Mouse (Mus musculus) spleen, adult 2 months (tissue): ENCODE data around the gene Gm5798. TPM values are rescaled to one million over a fixed set of nuclear protein-coding genes. Genes with fewer than 3 reads are reported as not detected.
"Not testable (repeated sequence)": the region's sequence is repeated elsewhere in the genome, so short reads cannot be mapped to it uniquely, and the experiment has no call there.

Experiments
- DNase-seq, 2 experiments: peaks; one replicate each; pipeline versions ENCODE4 v3.0.0 to v3.0.0-alpha.2; 2012 to 2021; ENCODE audit warnings: low spot score in 2 of 2, low read depth in 1 of 2
- H3K27ac ChIP-seq: fragments of 200-500 bp; 2 replicates; pipeline ENCODE4 v1.5.1; 2012; ENCODE audit warnings: low read length, inconsistent platforms; ENCODE audit not compliant: insufficient read depth
- H3K27me3 ChIP-seq: fragments of 200-500 bp; 2 replicates; pipeline ENCODE4 v1.6.1; 2012; ENCODE audit warnings: mild to moderate bottlenecking, moderate library complexity, low read length, inconsistent platforms; ENCODE audit not compliant: control insufficient read depth, insufficient read depth
- H3K36me3 ChIP-seq: fragments of 200-500 bp; 2 replicates; pipeline ENCODE4 v1.6.1; 2012; ENCODE audit warnings: mild to moderate bottlenecking, low read length, inconsistent platforms; ENCODE audit not compliant: control insufficient read depth, insufficient read depth
- H3K4me1 ChIP-seq: fragments of 200-500 bp; 2 replicates; pipeline ENCODE4 v1.6.1; 2011; ENCODE audit warnings: inconsistent platforms; ENCODE audit not compliant: control insufficient read depth, insufficient read depth, insufficient read length
- H3K4me3 ChIP-seq: fragments of 200-500 bp; 2 replicates; pipeline ENCODE4 v1.5.1; 2011; ENCODE audit warnings: mild to moderate bottlenecking, inconsistent platforms; ENCODE audit not compliant: insufficient read depth, insufficient read length; ENCODE audit errors: extremely low read depth
- WGBS: fragments of 180-500 bp; shearing (Covaris S2); methylation state at CpG from one replicate; pipeline ENCODE4 v1.1.7; 2018; 5-methylcytosine and 5-hydroxymethylcytosine counted together
- polyA plus RNA-seq: library from polyadenylated mRNA; depleted of rRNA; stranded (reverse); fragments of >200 nt; gene quantifications from 2 replicates; pipeline ENCODE4 v1.2.3, GENCODE M21; 2012; rRNA removed

The Gm5798 gene
- polyA plus RNA-seq, result not detected in 2 replicates

- H3K36me3 ChIP-seq, H3K4me1 ChIP-seq, H3K27ac ChIP-seq, H3K27me3 ChIP-seq, DNase-seq, H3K4me3 ChIP-seq: not testable (repeated sequence)
- 59% methylated on average over 2 of the region's 2 CpGs for WGBS
Observed at GRCm38 (mm10) chr14:41348309-41348708, at the start of gene Gm5798. Gene Gm5798, plus strand, starts transcription at chr14:41348609.

DNA sequence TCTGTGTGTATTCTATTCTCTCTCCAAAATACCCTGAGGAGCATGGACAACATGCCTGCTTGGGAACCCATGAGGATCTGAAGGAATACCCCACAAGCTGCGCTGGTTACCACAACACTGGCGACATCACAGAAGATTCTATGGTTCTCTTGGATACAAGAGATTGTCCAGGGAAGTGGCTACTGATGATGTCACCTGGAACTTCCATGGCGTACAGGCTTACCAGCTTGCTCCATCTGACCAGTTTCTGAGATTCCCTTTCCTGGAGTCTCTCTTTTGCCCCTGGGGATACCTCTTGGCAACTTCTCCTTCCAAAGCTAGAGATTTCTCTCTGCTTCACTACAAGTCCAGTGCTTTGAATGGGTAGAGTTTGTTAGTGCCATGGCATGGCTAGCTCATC lies 37.9 kb downstream of the Gm5798 start, which contains the start of gene Gm7945:
Gm7945 (minus strand) TSS at position 101 of the 400 bp plus-strand sequence.
- not testable (repeated sequence) for H3K36me3 ChIP-seq
- no CpG with 5 or more reads among the region's 3 CpGs for WGBS

More for the DNA sequence above, 37.9 kb downstream of the Gm5798 start, which contains the start of gene Gm7945:
- DNase-seq, H3K4me3 ChIP-seq, H3K27me3 ChIP-seq, H3K4me1 ChIP-seq, H3K27ac ChIP-seq: not testable (repeated sequence)

Other genes starting within 250 kb of the Gm5798 start
- gene Mat1a, start 243.6 kb upstream of the Gm5798 start, polyA plus RNA-seq, result 0.69 and 0.73 TPM in 2 replicates
- gene Sftpa1, start 216.8 kb upstream of the Gm5798 start, polyA plus RNA-seq, result not detected in 2 replicates
- gene Mbl1, start 197.2 kb upstream of the Gm5798 start, polyA plus RNA-seq, result not detected in 2 replicates
- not detected in 2 replicates for gene Sftpd, start 163.5 kb upstream of the Gm5798 start, polyA plus RNA-seq
- gene Gm2832, start 69.8 kb upstream of the Gm5798 start, polyA plus RNA-seq, result not detected in 2 replicates
- gene Gm7945, start 37.8 kb downstream of the Gm5798 start, polyA plus RNA-seq, result not detected in 2 replicates
- not detected in 2 replicates for gene Gm6482, start 59.7 kb downstream of the Gm5798 start, polyA plus RNA-seq
- gene Gm7954, start 104.9 kb downstream of the Gm5798 start, polyA plus RNA-seq, result not detected in 2 replicates
- not detected in 2 replicates for gene Gm3486, start 140.9 kb downstream of the Gm5798 start, polyA plus RNA-seq
- gene Gm7970, start 207.0 kb downstream of the Gm5798 start, polyA plus RNA-seq, result not detected in 2 replicates
- gene 1700049E17Rik2, start 224.6 kb downstream of the Gm5798 start, polyA plus RNA-seq, result not detected in 2 replicates